19 mouse cellular contexts compared by ENCODE assay signal in the genomic region with DNA sequence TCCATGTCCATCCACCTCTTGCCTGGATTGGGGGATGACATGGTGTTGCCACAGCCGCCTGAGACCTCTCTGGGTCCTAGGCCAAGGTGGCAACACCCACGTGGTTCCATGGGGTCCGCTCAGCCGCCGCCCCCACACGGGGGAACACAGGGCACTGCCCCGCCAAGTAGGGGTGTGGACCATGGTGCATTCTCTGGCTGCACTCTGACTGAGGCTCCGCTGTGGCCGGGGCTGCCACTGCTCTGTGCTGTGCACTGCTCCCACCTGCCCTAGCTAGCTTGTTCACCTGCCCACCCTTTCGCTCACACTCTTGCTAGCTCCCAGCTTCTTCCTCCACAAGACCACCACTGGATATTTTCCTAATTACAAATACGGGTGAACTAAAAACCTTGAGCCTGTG.
"Had no signal": no experiment of that assay in that cellular context is flagged by ENCODE, and none has a peak within 500 bp of the region (broad histone marks: within the 10 kb centered on the region; RNA-seq: fewer than 3 reads in every experiment).

No protein-coding gene starts in this region.

- H3K9me3 ChIP-seq: liver, embryonic 12.5 days; lung, embryonic 15.5 days; midbrain, embryonic 15.5 days; neural tube, embryonic 12.5 days had no signal

- H3K4me3 ChIP-seq: liver, embryonic 12.5 days; lung, embryonic 15.5 days; midbrain, embryonic 13.5 days; midbrain, embryonic 15.5 days; neural tube, embryonic 12.5 days had no signal

- H3K4me1 ChIP-seq: liver, embryonic 12.5 days; lung, embryonic 15.5 days; midbrain, embryonic 13.5 days; midbrain, embryonic 15.5 days; neural tube, embryonic 12.5 days had no signal

- H3K27me3 ChIP-seq: liver, embryonic 12.5 days; lung, embryonic 15.5 days; midbrain, embryonic 13.5 days; midbrain, embryonic 15.5 days; neural tube, embryonic 12.5 days had no signal

- H3K4me2 ChIP-seq: liver, embryonic 12.5 days; lung, embryonic 15.5 days; midbrain, embryonic 11.5 days; midbrain, embryonic 13.5 days; midbrain, embryonic 15.5 days; neural tube, embryonic 12.5 days had no signal

- ATAC-seq: liver, embryonic 12.5 days; lung, postnatal 0 days; midbrain, embryonic 13.5 days; midbrain, embryonic 15.5 days had no signal

- H3K9ac ChIP-seq: liver, embryonic 12.5 days; liver, embryonic 14.5 days; lung, embryonic 15.5 days; midbrain, embryonic 13.5 days; midbrain, embryonic 15.5 days; neural tube, embryonic 12.5 days had no signal

- DNase-seq: lung, adult 18-20 months; lung, postnatal 14 days; lung, postnatal 36 days; retina, postnatal 1 day; right cerebral cortex, adult 18-20 months; right cerebral cortex, postnatal 25 days; right cerebral cortex, postnatal 4 days; thymus, adult 2 months; thymus, postnatal 25 days; thymus, postnatal 4 days had no signal

- H3K27ac ChIP-seq: liver, embryonic 12.5 days; liver, embryonic 14.5 days; lung, embryonic 15.5 days; macrophage; midbrain, embryonic 13.5 days; midbrain, embryonic 15.5 days; neural tube, embryonic 12.5 days had no signal

- H3K36me3 ChIP-seq: liver, embryonic 12.5 days; lung, embryonic 15.5 days; midbrain, embryonic 13.5 days; midbrain, embryonic 15.5 days; neural tube, embryonic 12.5 days had no signal
